ENCODE assay signal across 27 mouse cellular contexts in genomic region chr3:80002335-80002734, GRCm38 (mm10).
DNase-seq lines count a peak whose midpoint lies in the region; ATAC-seq and TF ChIP-seq lines count a peak whose summit lies in the region.
"Had no signal": no experiment of that assay in that cellular context is flagged by ENCODE, and none has a peak within 500 bp of the region (broad histone marks: within the 10 kb centered on the region; RNA-seq: fewer than 3 reads in every experiment).

No protein-coding gene starts in this region.

- 0 out of 2 replicates have a peak, but pooled peaks have one; percentile 30 for ATAC-seq in hindbrain, embryonic 16.5 days
- no peak for ATAC-seq in hindbrain, embryonic 13.5 days (ENCODE audit: low FRiP score)
- ATAC-seq in forebrain, embryonic 16.5 days = peak; percentile 75
- ATAC-seq: activated CD4-positive, CD25-positive, alpha-beta regulatory T cell, adult 4 months; inflammation-experienced regulatory T-cells, adult 6 months had no signal

- peak; percentile 32 for DNase-seq in embryo, embryonic 10.5 days (ENCODE audit: low spot score)
- no peak for DNase-seq in embryo, embryonic 11 days
- peak; percentile 74 for DNase-seq in brain, embryonic 14.5 days (ENCODE audit: low read depth)
- DNase-seq in spleen, postnatal 14 days (ENCODE audit: low spot score in 2 of 2) = no peak
- no peak for DNase-seq in cerebellum, postnatal 36 days
- DNase-seq: adrenal gland, adult 2 months; adrenal gland, postnatal 36 days; cerebellum, adult 8-10 months; gastrocnemius, postnatal 25 days; heart, adult 11 months; heart, postnatal 36 days; kidney, adult 11 months; kidney, postnatal 14 days; layer of hippocampus, adult 9-11 months; liver; lung, embryonic 14.5 days; lung, postnatal 14 days; right cerebral cortex, postnatal 14 days had no signal

- H3K27me3 ChIP-seq in hindbrain, embryonic 16.5 days (replicated peaks; ENCODE audit: control insufficient read depth, insufficient read depth, low read length) = no peaks in the 10 kb centered on the region
- H3K27me3 ChIP-seq in hindbrain, embryonic 13.5 days = no peaks in the 10 kb centered on the region
- H3K27me3 ChIP-seq in forebrain, embryonic 16.5 days (replicated peaks; ENCODE audit: control insufficient read depth, insufficient read depth, low read length) = no peaks in the 10 kb centered on the region
- H3K27me3 ChIP-seq: CH12.LX; stomach, embryonic 15.5 days had no signal

- no peaks in the 10 kb centered on the region for H3K36me3 ChIP-seq in hindbrain, embryonic 16.5 days (ENCODE audit: control insufficient read depth, insufficient read depth, low read length)
- H3K36me3 ChIP-seq in hindbrain, embryonic 13.5 days = no peaks in the 10 kb centered on the region
- H3K36me3 ChIP-seq in forebrain, embryonic 16.5 days (ENCODE audit: control insufficient read depth, insufficient read depth) = no peaks in the 10 kb centered on the region
- H3K36me3 ChIP-seq: stomach, embryonic 15.5 days had no signal

- TF ChIP-seq POLR2A in brain, embryonic 14.5 days (IDR thresholded peaks at IDR 0.05; ENCODE audit: borderline replicate concordance, extremely low read depth, insufficient read depth, insufficient read length, poor library complexity, severe bottlenecking) = no peak

- no peak overlapping the region for H3K4me3 ChIP-seq in hindbrain, embryonic 16.5 days (ENCODE audit: low read length)
- no peak overlapping the region for H3K4me3 ChIP-seq in hindbrain, embryonic 13.5 days
- no peak overlapping the region for H3K4me3 ChIP-seq in forebrain, embryonic 16.5 days (replicated peaks; ENCODE audit: low read length)
- H3K4me3 ChIP-seq: stomach, embryonic 15.5 days had no signal

- H3K4me1 ChIP-seq in hindbrain, embryonic 16.5 days (ENCODE audit: control insufficient read depth, insufficient read depth, low read depth, low read length) = no peaks in the 10 kb centered on the region; the same call in 1 of the 2 replicates
- no peaks in the 10 kb centered on the region for H3K4me1 ChIP-seq in hindbrain, embryonic 13.5 days (replicated peaks)
- no peaks in the 10 kb centered on the region for H3K4me1 ChIP-seq in forebrain, embryonic 16.5 days (replicated peaks; ENCODE audit: control insufficient read depth, insufficient read depth, low read length)
- H3K4me1 ChIP-seq: stomach, embryonic 15.5 days had no signal

- H3K27ac ChIP-seq in hindbrain, embryonic 16.5 days (ENCODE audit: low read depth, low read length) = no peak overlapping the region
- no peak overlapping the region for H3K27ac ChIP-seq in hindbrain, embryonic 13.5 days
- no peak overlapping the region for H3K27ac ChIP-seq in forebrain, embryonic 16.5 days (ENCODE audit: low read length)
- H3K27ac ChIP-seq: liver, embryonic 14.5 days; stomach, embryonic 15.5 days had no signal

- 37% methylated on average over 6 of the region's 6 CpGs for WGBS in hindbrain, embryonic 16.5 days
- WGBS in hindbrain, embryonic 13.5 days = 31% methylated on average over 6 of the region's 6 CpGs
- 32% methylated on average over 6 of the region's 6 CpGs for WGBS in forebrain, embryonic 16.5 days

- no peak overlapping the region for H3K9ac ChIP-seq in hindbrain, embryonic 16.5 days (ENCODE audit: low read depth, low read length)
- H3K9ac ChIP-seq in hindbrain, embryonic 13.5 days = no peak overlapping the region
- H3K9ac ChIP-seq in forebrain, embryonic 16.5 days (replicated peaks; ENCODE audit: low read depth, low read length) = no peak overlapping the region
- H3K9ac ChIP-seq: liver, embryonic 14.5 days; lung, embryonic 14.5 days; stomach, embryonic 15.5 days had no signal

- no peaks in the 10 kb centered on the region for H3K9me3 ChIP-seq in hindbrain, embryonic 16.5 days (ENCODE audit: control insufficient read depth, low read length)
- H3K9me3 ChIP-seq in hindbrain, embryonic 13.5 days = no peaks in the 10 kb centered on the region
- no peaks in the 10 kb centered on the region for H3K9me3 ChIP-seq in forebrain, embryonic 16.5 days (ENCODE audit: control insufficient read depth, low read length)
- H3K9me3 ChIP-seq: stomach, embryonic 15.5 days had no signal

- no peak for TF ChIP-seq CTCF in brain, embryonic 14.5 days (IDR thresholded peaks at IDR 0.05; ENCODE audit: borderline replicate concordance, extremely low read depth, insufficient read depth, insufficient read length)

- H3K4me2 ChIP-seq in hindbrain, embryonic 16.5 days (ENCODE audit: low read length) = no peak overlapping the region
- no peak overlapping the region for H3K4me2 ChIP-seq in hindbrain, embryonic 13.5 days
- no peak overlapping the region for H3K4me2 ChIP-seq in forebrain, embryonic 16.5 days (ENCODE audit: low read length)
- H3K4me2 ChIP-seq: heart, embryonic 11.5 days; lung, embryonic 14.5 days; stomach, embryonic 15.5 days had no signal

Comparison
In these comparisons a context has a peak if more than half of its experiments do, and no peak if none do; other contexts are left out.
1. DNase-seq: peak in embryo, embryonic 10.5 days (single experiment) and brain, embryonic 14.5 days (single experiment); none in embryo, embryonic 11 days (single experiment), spleen, postnatal 14 days (0 of 2) and cerebellum, postnatal 36 days (0 of 2).